Mouse (Mus musculus) MEL (cell line): ENCODE measurements around the gene Tmem190. TPM values are rescaled to one million over a fixed set of nuclear protein-coding genes. Genes with fewer than 3 reads are reported as not detected.

Experiments
- DNase-seq: peaks from one replicate; pipeline ENCODE4 v3.0.0; 2011; ENCODE audit warnings: low read depth, low spot score
- H3K27ac ChIP-seq: 2 replicates; pipeline ENCODE4 v1.5.1; 2012; ENCODE audit warnings: low read depth, mild to moderate bottlenecking, control low read depth, low read length, moderate library complexity; ENCODE audit not compliant: control insufficient read depth
- H3K27me3 ChIP-seq, 2 experiments: fragments of 150-350 bp in 1 of 2; sonication (generic) in 1 of 2; 2 replicates each; pipeline ENCODE4 v1.6.1; 2012; ENCODE audit warnings: low read length in 2 of 2, mild to moderate bottlenecking in 2 of 2, improper control_type of control experiment in 1 of 2, moderate library complexity in 1 of 2; ENCODE audit not compliant: insufficient read depth in 2 of 2, control insufficient read depth in 1 of 2
- H3K36me3 ChIP-seq, 2 experiments: 2 replicates each; pipeline ENCODE4 v1.6.1; 2012 to 2014; ENCODE audit warnings: low read length in 2 of 2, improper control_type of control experiment in 1 of 2, inconsistent platforms in 1 of 2, mild to moderate bottlenecking in 1 of 2; ENCODE audit not compliant: insufficient read depth in 2 of 2, control insufficient read depth in 1 of 2
- H3K4me1 ChIP-seq, 2 experiments: fragments of 150-350 bp in 1 of 2; sonication (generic) in 1 of 2; 2 replicates each; pipeline ENCODE4 v1.6.1; 2012; ENCODE audit warnings: low read length in 2 of 2, improper control_type of control experiment in 1 of 2, mild to moderate bottlenecking in 1 of 2; ENCODE audit not compliant: insufficient read depth in 2 of 2, control insufficient read depth in 1 of 2
- H3K4me3 ChIP-seq, 2 experiments: fragments of 150-350 bp in 1 of 2; sonication (generic) in 1 of 2; 2 replicates each; pipeline ENCODE4 v1.5.1; 2012; ENCODE audit warnings: low read depth in 2 of 2, low read length in 2 of 2, mild to moderate bottlenecking in 2 of 2, moderate library complexity in 2 of 2, control low read depth in 1 of 2, improper control_type of control experiment in 1 of 2; ENCODE audit not compliant: control insufficient read depth in 1 of 2, insufficient read depth in 1 of 2
- H3K79me2 ChIP-seq: 2 replicates; pipeline ENCODE4 v1.6.1; 2012; ENCODE audit warnings: mild to moderate bottlenecking, low read length, moderate library complexity; ENCODE audit not compliant: control insufficient read depth, poor library complexity, insufficient read depth
- H3K9ac ChIP-seq: 2 replicates; pipeline ENCODE4 v1.6.1; 2012; ENCODE audit warnings: low read depth, mild to moderate bottlenecking, control low read depth, low read length, moderate library complexity; ENCODE audit not compliant: control insufficient read depth, poor library complexity, severe bottlenecking
- H3K9me3 ChIP-seq: fragments of 150-350 bp; sonication (generic); replicated peaks from 2 replicates; pipeline ENCODE4 v1.6.1; 2012; ENCODE audit warnings: mild to moderate bottlenecking, low read length, improper control_type of control experiment, moderate library complexity; ENCODE audit not compliant: insufficient read depth
- CHD1 ChIP-seq: IDR thresholded peaks from 2 replicates; pipeline ENCODE4 v1.6.1; 2012; ENCODE audit warnings: low read depth, mild to moderate bottlenecking, inconsistent platforms, low read length, improper control_type of control experiment
- E2F4 ChIP-seq: IDR thresholded peaks from 2 replicates; pipeline ENCODE4 v1.6.1; 2011; ENCODE audit warnings: low read depth, low read length, improper control_type of control experiment, borderline replicate concordance
- ELF1 ChIP-seq: IDR thresholded peaks from 2 replicates; pipeline ENCODE4 v1.6.1; 2014; ENCODE audit warnings: low read depth, mild to moderate bottlenecking, inconsistent platforms, low read length, improper control_type of control experiment, moderate library complexity
- EP300 ChIP-seq, 2 experiments: IDR thresholded peaks; 2 replicates each; pipeline ENCODE4 v1.6.1; 2011; ENCODE audit warnings: improper control_type of control experiment in 2 of 2, low read length in 2 of 2, low read depth in 1 of 2, mild to moderate bottlenecking in 1 of 2
- GABPA ChIP-seq: IDR thresholded peaks from 2 replicates; pipeline ENCODE4 v1.6.1; 2012; ENCODE audit warnings: low read depth, mild to moderate bottlenecking, inconsistent platforms, low read length, improper control_type of control experiment, moderate library complexity
- GATA1 ChIP-seq: IDR thresholded peaks from 2 replicates; pipeline ENCODE4 v1.6.1; 2011; ENCODE audit warnings: low read depth, low read length, improper control_type of control experiment
- JUND ChIP-seq: IDR thresholded peaks from 2 replicates; pipeline ENCODE4 v1.6.1; 2011; ENCODE audit warnings: low read depth, mild to moderate bottlenecking, improper control_type of control experiment, low read length
- KAT2A ChIP-seq: conservative IDR thresholded peaks from 2 replicates; pipeline ENCODE4 v1.6.1; 2012; ENCODE audit warnings: low read depth, low read length, improper control_type of control experiment, inconsistent platforms
- MAFK ChIP-seq: IDR thresholded peaks from 2 replicates; pipeline ENCODE4 v1.6.1; 2011; ENCODE audit warnings: low read depth, mild to moderate bottlenecking, low read length, improper control_type of control experiment, borderline replicate concordance
- MAX ChIP-seq: IDR thresholded peaks from 2 replicates; pipeline ENCODE4 v1.6.1; 2011; ENCODE audit warnings: low read length, improper control_type of control experiment
- MAZ ChIP-seq: IDR thresholded peaks from 2 replicates; pipeline ENCODE4 v1.6.1; 2012; ENCODE audit warnings: low read depth, mild to moderate bottlenecking, inconsistent platforms, low read length, improper control_type of control experiment
- MEF2A ChIP-seq: IDR thresholded peaks from 2 replicates; pipeline ENCODE4 v1.6.1; 2014; ENCODE audit warnings: low read depth, mild to moderate bottlenecking, inconsistent platforms, low read length, improper control_type of control experiment; ENCODE audit not compliant: poor library complexity, insufficient replicate concordance, severe bottlenecking; ENCODE audit errors: extremely low read depth
- MXI1 ChIP-seq: IDR thresholded peaks from 2 replicates; pipeline ENCODE4 v1.6.1; 2011; ENCODE audit warnings: mild to moderate bottlenecking, low read depth, low read length, improper control_type of control experiment
- MYB ChIP-seq: IDR thresholded peaks from 2 replicates; pipeline ENCODE4 v1.6.1; 2011; ENCODE audit warnings: mild to moderate bottlenecking, low read depth, low read length, improper control_type of control experiment
- MYC ChIP-seq: IDR thresholded peaks from 2 replicates; pipeline ENCODE4 v1.6.1; 2011; ENCODE audit warnings: low read depth, mild to moderate bottlenecking, low read length, improper control_type of control experiment, moderate library complexity
- NRF1 ChIP-seq: IDR thresholded peaks from 2 replicates; pipeline ENCODE4 v1.6.1; 2014; ENCODE audit warnings: low read depth, mild to moderate bottlenecking, inconsistent platforms, low read length, improper control_type of control experiment, moderate library complexity; ENCODE audit not compliant: poor library complexity, insufficient read depth, severe bottlenecking
- POLR2AphosphoS2 ChIP-seq: IDR thresholded peaks from 2 replicates; pipeline ENCODE4 v1.6.1; 2011; ENCODE audit warnings: low read length, improper control_type of control experiment
- POLR2AphosphoS5 ChIP-seq: IDR thresholded peaks from 2 replicates; pipeline ENCODE4 v1.6.1; 2012; ENCODE audit warnings: low read depth, borderline replicate concordance, mild to moderate bottlenecking, inconsistent platforms, low read length, moderate library complexity, mixed read lengths
- RAD21 ChIP-seq: IDR thresholded peaks from 2 replicates; pipeline ENCODE4 v1.6.1; 2011; ENCODE audit warnings: mild to moderate bottlenecking, low read depth, low read length, improper control_type of control experiment
- SIN3A ChIP-seq: IDR thresholded peaks from 2 replicates; pipeline ENCODE4 v1.6.1; 2012; ENCODE audit warnings: low read length, improper control_type of control experiment, inconsistent platforms
- SMC3 ChIP-seq: IDR thresholded peaks from 2 replicates; pipeline ENCODE4 v1.6.1; 2011; ENCODE audit warnings: low read depth, low read length, improper control_type of control experiment
- TAL1 ChIP-seq: IDR thresholded peaks from 2 replicates; pipeline ENCODE4 v1.6.1; 2012; ENCODE audit warnings: mild to moderate bottlenecking, inconsistent platforms, low read length, moderate library complexity, mixed read lengths
- TBP ChIP-seq: IDR thresholded peaks from 2 replicates; pipeline ENCODE4 v1.8.0; 2011; ENCODE audit warnings: low read depth, low read length, improper control_type of control experiment
- TCF12 ChIP-seq: IDR thresholded peaks from 2 replicates; pipeline ENCODE4 v1.6.1; 2014; ENCODE audit warnings: low read depth, mild to moderate bottlenecking, inconsistent platforms, low read length, improper control_type of control experiment, moderate library complexity
- USF1 ChIP-seq: IDR thresholded peaks from 2 replicates; pipeline ENCODE4 v1.6.1; 2014; ENCODE audit warnings: low read depth, mild to moderate bottlenecking, inconsistent platforms, low read length, improper control_type of control experiment, moderate library complexity
- USF2 ChIP-seq, 2 experiments: IDR thresholded peaks; 2 replicates each; pipeline ENCODE4 v1.6.1; 2011 to 2012; ENCODE audit warnings: improper control_type of control experiment in 2 of 2, low read length in 2 of 2, borderline replicate concordance in 1 of 2, inconsistent platforms in 1 of 2, low read depth in 1 of 2, mild to moderate bottlenecking in 1 of 2; ENCODE audit not compliant: insufficient read depth in 1 of 2
- ZC3H11A ChIP-seq: IDR thresholded peaks from 2 replicates; pipeline ENCODE4 v1.6.1; 2012; ENCODE audit warnings: low read depth, mild to moderate bottlenecking, inconsistent platforms, low read length, improper control_type of control experiment
- ZKSCAN1 ChIP-seq: IDR thresholded peaks from 2 replicates; pipeline ENCODE4 v1.6.1; 2012; ENCODE audit warnings: low read depth, mild to moderate bottlenecking, inconsistent platforms, low read length, improper control_type of control experiment, moderate library complexity
- ZMIZ1 ChIP-seq: IDR thresholded peaks from 2 replicates; pipeline ENCODE4 v1.6.1; 2012; ENCODE audit warnings: low read depth, mild to moderate bottlenecking, inconsistent platforms, low read length, improper control_type of control experiment, moderate library complexity
- polyA plus RNA-seq, 2 experiments: library from polyadenylated mRNA; stranded (reverse) in 1 of 2; unstranded in 1 of 2; fragments of >175 nt in 1 of 2; fragments of >200 nt in 1 of 2; gene quantifications; 2 replicates each; pipeline versions ENCODE4 v1.2.1 to v1.2.4; 2012; ENCODE audit warnings: low replicate concordance in 2 of 2, low read depth in 1 of 2; ENCODE audit not compliant: insufficient read length in 2 of 2, insufficient read depth in 1 of 2, missing spikeins in 1 of 2
- total RNA-seq: library from RNA; depleted of rRNA; stranded (reverse); fragments of 300-350 nt; gene quantifications from 2 replicates; pipeline ENCODE4 v1.2.3, GENCODE M21; 2012

Gene Tmem190
- total and polyA plus RNA-seq, 3 experiments, result 1.6 TPM; not detected in 2

- no peak; the same call in 1 of the 2 replicates for TF ChIP-seq KAT2A
- TF ChIP-seq MEF2A, result no peak
- no peak for TF ChIP-seq MYB
- TF ChIP-seq SMC3, result no peak
- no peak for TF ChIP-seq JUND
- no peak for TF ChIP-seq MXI1
- no peak for TF ChIP-seq MAFK
- TF ChIP-seq POLR2AphosphoS5, result no peak
- no peak; the same call in 1 of the 2 replicates for TF ChIP-seq NRF1
- TF ChIP-seq GABPA, result no peak
- TF ChIP-seq TCF12, result no peak
- no peak for TF ChIP-seq CHD1
- TF ChIP-seq ZC3H11A, result no peak
- TF ChIP-seq GATA1, result no peak
- no peak for TF ChIP-seq RAD21
- TF ChIP-seq MYC, result peak; percentile 28; the same call in 1 of the 2 replicates
- TF ChIP-seq USF1, result 0 out of 2 replicates have a peak, but pooled peaks have one; percentile 48
- no peak for TF ChIP-seq TBP
- TF ChIP-seq ZKSCAN1, result no peak
- TF ChIP-seq SIN3A, result peak; percentile 33; the same call in 1 of the 2 replicates
- TF ChIP-seq TAL1, result no peak
- TF ChIP-seq USF2 (IDR thresholded peaks at IDR 0.05; ENCODE audit: borderline replicate concordance in 1 of 2, insufficient read depth in 1 of 2, low read depth in 1 of 2, low read length in 2 of 2), result no peak
- TF ChIP-seq, all 39 proteins: peak for 6
Observed at GRCm38 (mm10) chr7:4789436-4789935, 6.7 kb downstream of the Tmem190 start, which contains the start of gene Tmem238 (continued).

DNA sequence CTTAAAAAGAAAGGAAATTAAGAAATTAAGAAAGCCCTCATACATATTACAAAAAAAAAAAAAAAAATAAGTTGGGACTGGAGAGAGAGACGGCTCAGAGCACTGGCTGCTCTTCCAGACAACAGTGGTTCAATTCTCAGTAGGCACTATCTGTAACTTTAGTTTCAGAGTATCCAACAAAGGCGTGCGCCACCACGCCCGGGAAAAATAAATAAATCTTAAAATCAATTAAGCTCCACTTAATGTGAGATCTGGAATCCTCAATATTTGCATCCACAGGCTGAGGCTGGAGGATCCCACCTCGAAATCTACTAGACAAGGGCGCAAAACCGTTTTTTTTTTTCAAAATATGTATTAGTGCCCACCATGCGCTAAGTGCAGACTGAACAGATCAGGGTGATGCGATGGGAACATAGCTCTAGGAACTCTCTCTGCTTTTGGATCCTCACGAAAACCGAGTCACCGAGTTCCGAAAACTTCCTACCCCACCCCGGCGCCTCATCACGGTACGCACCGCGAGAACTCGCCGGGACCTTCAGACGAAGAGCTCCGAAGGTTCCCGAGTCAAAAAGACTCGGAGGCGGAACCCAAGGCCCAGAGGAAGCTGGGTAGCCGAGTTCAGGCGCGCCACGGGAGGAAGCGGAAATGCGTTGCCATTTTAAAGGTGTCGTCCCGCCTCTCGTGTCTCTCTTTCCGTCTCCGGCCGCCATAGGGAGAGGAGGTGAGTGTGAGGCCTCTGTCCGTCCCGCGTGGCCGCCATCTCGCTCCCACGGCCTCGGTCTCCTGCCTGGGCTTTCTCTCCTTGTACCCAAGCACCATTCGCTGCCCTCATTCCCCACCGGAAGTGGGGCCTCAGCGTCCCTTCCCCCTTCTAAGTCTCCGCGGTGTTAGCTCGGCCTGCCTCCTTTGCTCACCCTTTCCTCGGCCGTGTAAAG is 9.8 kb downstream of the Tmem190 start, which contains the start of gene Rpl28:
Gene Rpl28, plus strand, starts transcription at position 597 of the 935 bp plus-strand sequence.
- H3K9ac ChIP-seq, result peak within 1 kb of the TSS; percentile 93
- peak; percentile 97 for DNase-seq
- H3K4me3 ChIP-seq, result peak within 1 kb of the TSS; percentile 86 to 96
- peaks cover 37% of the 10 kb centered on the region for H3K79me2 ChIP-seq
- H3K36me3 ChIP-seq, result peaks cover 9 to 14% of the 10 kb centered on the region in 2 experiments
- no peaks in the 10 kb centered on the region for H3K27me3 ChIP-seq
- peak within 1 kb of the TSS; percentile 93 for H3K27ac ChIP-seq
- no peaks in the 10 kb centered on the region for H3K9me3 ChIP-seq
- H3K4me1 ChIP-seq, result peaks cover under 1 to 19% of the 10 kb centered on the region in 2 experiments; a peak in 3 of 4 replicates
- TF ChIP-seq SIN3A (peak; percentile 76), GABPA (no peak), JUND (no peak; the same call in 1 of the 2 replicates), CHD1 (peak; percentile 81; the same call in 1 of the 2 replicates), MXI1 (peak; percentile 51; the same call in 1 of the 2 replicates), MEF2A (peak; percentile 35; the same call in 1 of the 2 replicates), POLR2AphosphoS2 (peak; percentile 97), TAL1 (no peak), MAX (peak; percentile 91), ZKSCAN1 (no peak), ZMIZ1 (peak; percentile 89), POLR2AphosphoS5 (peak; percentile 89; the same call in 1 of the 2 replicates), RAD21 (no peak), MYB (no peak), MAZ (no peak; the same call in 1 of the 2 replicates), E2F4 (peak; percentile 73; the same call in 1 of the 2 replicates), USF2 (IDR thresholded peaks at IDR 0.05; ENCODE audit: borderline replicate concordance in 1 of 2, insufficient read depth in 1 of 2, low read depth in 1 of 2, low read length in 2 of 2) (no peak), MYC (peak; percentile 97), EP300 (IDR thresholded peaks at IDR 0.05; ENCODE audit: low read depth in 1 of 2, low read length in 2 of 2) (no peak), ELF1 (peak; percentile 86)
